Mouse (Mus musculus) gastrocnemius, adult 2 months (tissue): ENCODE results near the gene Zfp593. TPM values are rescaled to one million over a fixed set of nuclear protein-coding genes. Genes with fewer than 3 reads are reported as not detected.
A peak's percentile ranks its signal among the peaks of the same experiment; 100 is the strongest.

Experiments used
- DNase-seq: peaks from one replicate; pipeline ENCODE4 v3.0.0; 2022
- H3K27ac ChIP-seq: fragments of 200-600 bp; 2 replicates; pipeline ENCODE4 v1.8.1; 2022; ENCODE audit warnings: mild to moderate bottlenecking
- H3K4me3 ChIP-seq: fragments of 200-600 bp; 2 replicates; pipeline ENCODE4 v1.8.1; 2022; ENCODE audit warnings: mild to moderate bottlenecking, moderate library complexity
- CTCF ChIP-seq: fragments of 200-600 bp; IDR thresholded peaks from 2 replicates; pipeline ENCODE4 v1.8.1; 2022; ENCODE audit warnings: antibody characterized with exemption, mild to moderate bottlenecking, moderate library complexity
- intact Hi-C: fragments of 180-260 bp; cut with DNase I; formaldehyde crosslinking; loops from one replicate; pipeline ENCODE4 v1.15.1; 2025
- total RNA-seq, 2 experiments: library from RNA; stranded (reverse); gene quantifications; 2 replicates each; pipeline ENCODE4 v1.2.3; 2021

Gene Zfp593
- total RNA-seq, 2 experiments from 2014 or later = 4.8 to 6.4 TPM

DNA sequence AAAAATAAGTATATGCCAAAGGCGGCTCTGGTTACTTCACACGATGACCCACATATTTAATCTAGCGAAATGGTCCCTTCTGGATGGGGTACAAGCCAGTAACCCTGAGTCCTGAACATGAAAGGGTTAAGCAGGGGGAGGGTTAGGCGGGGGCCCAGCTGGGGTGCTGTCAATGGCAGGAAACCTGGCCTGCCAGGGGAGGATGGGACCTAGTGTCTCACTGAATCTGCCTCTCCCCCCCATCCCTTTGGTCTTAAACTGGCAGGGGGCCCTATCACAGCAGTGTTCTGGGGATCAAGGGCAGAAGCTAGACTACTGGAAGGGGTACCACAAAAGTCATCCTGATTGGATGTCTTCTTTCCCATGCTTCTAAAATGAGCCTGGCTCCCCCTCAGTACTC lies 10.5 kb upstream of the Zfp593 start:
- Histone ChIP-seq H3K27ac (peak overlapping the region; percentile 74), H3K4me3 (peak overlapping the region; percentile 39)
- TF ChIP-seq CTCF = no peak
- DNase-seq = no peak
- intact Hi-C loops = no loop called here

- intact Hi-C loops = loop anchor here (5.0 kb wide), 1 partner anchor 117 kb away; no protein-coding TSS in a partner anchor
- no peak for DNase-seq
- peak overlapping the region; percentile 84 for H3K27ac ChIP-seq
- TF ChIP-seq CTCF = no peak
- no peak overlapping the region; the same call in 1 of the 2 replicates for H3K4me3 ChIP-seq
Measured at GRCm38 (mm10) chr4:134254835-134255234, 9.4 kb upstream of the Zfp593 start.

- H3K27ac ChIP-seq = peak within 1 kb of the TSS; percentile 84
- DNase-seq = no peak
- intact Hi-C loops = loop anchor here (5.0 kb wide), 1 partner anchor 118 kb away; no protein-coding TSS in a partner anchor
- no peak for TF ChIP-seq CTCF
- peak within 1 kb of the TSS; percentile 76 for H3K4me3 ChIP-seq
Measured at GRCm38 (mm10) chr4:134253722-134254324, 8.4 kb upstream of the Zfp593 start, which contains the start of gene Grrp1. Gene Grrp1, minus strand, starts transcription at chr4:134254106.

GRCm38 (mm10) chr4:134252911-134253721 lies 7.7 kb upstream of the Zfp593 start:
- DNase-seq = no peak
- H3K27ac ChIP-seq = peak overlapping the region; percentile 84
- intact Hi-C loops = loop anchor here (5.0 kb wide), 1 partner anchor 119 kb away; no protein-coding TSS in a partner anchor
- H3K4me3 ChIP-seq = peak overlapping the region; percentile 76
- no peak for TF ChIP-seq CTCF

GRCm38 (mm10) chr4:134252131-134252910 lies 6.9 kb upstream of the Zfp593 start:
- Histone ChIP-seq H3K27ac (peak overlapping the region; percentile 84), H3K4me3 (peak overlapping the region; percentile 76)
- TF ChIP-seq CTCF = no peak
- no peak for DNase-seq
- intact Hi-C loops = loop anchor here (5.0 kb wide), 1 partner anchor 120 kb away; no protein-coding TSS in a partner anchor

- intact Hi-C loops = loop anchor here (2.0 to 5.0 kb wide), 2 partner anchors 39 to 121 kb away; no protein-coding TSS in a partner anchor
- Histone ChIP-seq H3K4me3 (peak overlapping the region; percentile 76), H3K27ac (peak overlapping the region; percentile 84)
- DNase-seq = peak; percentile 59
- no peak for TF ChIP-seq CTCF
Measured at GRCm38 (mm10) chr4:134251241-134252130, 6.1 kb upstream of the Zfp593 start.

DNA sequence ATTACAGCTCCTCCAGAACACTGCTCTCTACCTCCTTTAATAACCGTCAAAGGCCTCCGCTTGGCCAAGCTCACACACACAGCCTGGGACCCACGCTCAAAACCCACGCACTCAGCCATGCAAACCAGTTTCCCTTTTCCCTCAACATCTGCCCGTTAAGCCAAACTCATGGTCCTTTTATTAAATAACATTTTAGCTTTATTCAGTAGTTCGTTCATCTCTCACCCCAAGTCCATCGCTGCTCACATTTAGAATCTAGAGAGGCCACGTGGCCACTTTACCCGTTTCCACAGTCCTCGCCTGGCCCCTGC lies 5.5 kb upstream of the Zfp593 start:
- peak overlapping the region; percentile 84; the same call in 1 of the 2 replicates for H3K27ac ChIP-seq
- H3K4me3 ChIP-seq = peak overlapping the region; percentile 76
- DNase-seq = no peak
- TF ChIP-seq CTCF = no peak
- intact Hi-C loops = loop anchor here (2.0 to 5.0 kb wide), 2 partner anchors 40 to 121 kb away; no protein-coding TSS in a partner anchor

- intact Hi-C loops = loop anchor here (2.0 to 5.0 kb wide), 2 partner anchors 40 to 122 kb away; no protein-coding TSS in a partner anchor
- no peak for DNase-seq
- Histone ChIP-seq H3K27ac (peak overlapping the region; percentile 84; the same call in 1 of the 2 replicates), H3K4me3 (peak overlapping the region; percentile 76)
- TF ChIP-seq CTCF = no peak
Measured at GRCm38 (mm10) chr4:134250116-134250929, 4.9 kb upstream of the Zfp593 start.

DNA sequence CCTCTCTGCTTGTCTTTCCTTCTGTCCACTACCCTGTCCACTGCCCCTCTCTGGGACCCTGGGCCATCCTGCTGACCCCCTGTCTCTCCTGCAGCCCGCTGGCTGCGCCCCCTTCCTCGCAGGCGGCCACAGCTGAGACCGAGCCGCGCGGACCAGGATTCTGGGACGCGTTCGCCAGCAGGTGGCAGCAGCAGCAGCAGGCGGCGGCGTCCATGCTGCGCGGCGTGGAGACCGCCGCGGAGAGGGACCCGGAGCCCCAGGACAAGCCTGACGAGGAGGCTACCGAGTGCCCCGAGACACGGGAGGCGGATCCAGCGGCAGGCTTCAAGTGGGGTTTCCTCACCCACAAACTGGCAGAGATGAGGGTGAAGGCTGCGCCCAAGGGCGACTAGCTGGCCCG lies 4.3 kb upstream of the Zfp593 start:
- peak; percentile 86 for DNase-seq
- peak overlapping the region; percentile 35; the same call in 1 of the 2 replicates for H3K27ac ChIP-seq
- H3K4me3 ChIP-seq = peak overlapping the region; percentile 76
- TF ChIP-seq CTCF = peak; percentile 97; the same call in 1 of the 2 replicates
- intact Hi-C loops = loop anchor here (2.0 to 5.0 kb wide), 3 partner anchors 41 to 603 kb away; partner anchors contain the start of gene Maco1

DNA sequence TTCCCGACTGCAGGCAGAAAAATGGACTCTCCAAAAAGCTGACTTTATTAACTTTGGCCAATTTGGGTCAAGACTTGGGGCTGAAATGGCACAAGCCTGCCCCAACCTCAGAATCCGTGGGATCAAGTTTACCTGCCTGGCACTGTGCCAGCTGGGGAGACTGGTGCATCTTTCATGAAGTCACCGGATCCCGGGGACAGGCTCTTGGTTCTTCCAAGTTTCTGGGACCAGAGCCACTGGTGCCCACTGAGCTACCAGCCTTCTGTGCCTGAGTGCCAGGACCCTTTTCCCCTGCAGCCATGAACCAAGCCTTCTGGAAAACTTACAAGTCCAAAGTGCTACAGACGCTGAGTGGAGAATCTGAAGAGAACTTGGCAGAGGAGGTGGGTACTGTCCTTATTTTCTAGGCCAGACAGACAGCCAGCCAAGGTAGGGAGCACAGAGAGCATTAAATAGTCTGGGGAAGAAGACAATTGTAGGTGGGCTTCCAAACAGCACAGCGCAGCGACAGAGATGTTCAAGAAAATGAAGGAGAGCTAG lies 1.4 kb upstream of the Zfp593 start, which contains the start of gene Gm30191:
Gm30191 (plus strand) TSS at position 217 of the 540 bp plus-strand sequence.
- Histone ChIP-seq H3K4me3 (peak within 1 kb of the TSS; percentile 89), H3K27ac (peak within 1 kb of the TSS; percentile 90; the same call in 1 of the 2 replicates)
- intact Hi-C loops = loop anchor here (5.0 kb wide), 1 partner anchor 606 kb away; the partner anchor contains the start of gene Maco1
- no peak for TF ChIP-seq CTCF
- peak; percentile 46 for DNase-seq
